Mouse (Mus musculus): ENCODE data around the gene Fscn3. TPM values are rescaled to one million over a fixed set of nuclear protein-coding genes. Genes with fewer than 3 reads are reported as not detected.

The Fscn3 gene
- polyA plus RNA-seq, 1 experiment from 2014 or later = not detected

- Histone ChIP-seq H3K27me3 (replicated peaks; ENCODE audit: control insufficient read depth, insufficient read depth, low read length) (no peaks in the 10 kb centered on the region), H3K36me3 (ENCODE audit: control insufficient read depth, insufficient read depth, low read length) (no peaks in the 10 kb centered on the region), H3K4me3 (ENCODE audit: low read length) (no peak overlapping the region), H3K4me1 (ENCODE audit: control insufficient read depth, insufficient read depth, low read depth, low read length) (peaks cover 12% of the 10 kb centered on the region), H3K4me2 (ENCODE audit: low read length) (no peak overlapping the region), H3K9me3 (ENCODE audit: control insufficient read depth, low read length) (no peaks in the 10 kb centered on the region), H3K27ac (ENCODE audit: low read depth, low read length) (no peak overlapping the region), H3K9ac (ENCODE audit: low read depth, low read length) (no peak overlapping the region)
- no peak for ATAC-seq
- 94% methylated on average over 7 of the region's 7 CpGs for WGBS
Measured at GRCm38 (mm10) chr6:28486905-28487304, 59.3 kb downstream of the Fscn3 start.

Other genes starting within 250 kb of the Fscn3 start
- 15.0 and 18.2 TPM in 2 replicates for gene Zfp800, start 29.8 kb upstream of the Fscn3 start, polyA plus RNA-seq (2015; fragmentation: Nextera tagmentation; extraction: Ambion mirVana)
- gene Arf5, start 4.2 kb upstream of the Fscn3 start, polyA plus RNA-seq (2015; fragmentation: Nextera tagmentation; extraction: Ambion mirVana) = 450 and 472 TPM in 2 replicates
- gene Gcc1, start 601 bp downstream of the Fscn3 start, polyA plus RNA-seq (2015; fragmentation: Nextera tagmentation; extraction: Ambion mirVana) = 10.4 and 12.6 TPM in 2 replicates
- gene Pax4, start 21.6 kb downstream of the Fscn3 start, polyA plus RNA-seq (2015; fragmentation: Nextera tagmentation; extraction: Ambion mirVana) = 0.29 TPM in 1 of 2 replicates, not detected in the other
- 69.7 and 84.6 TPM in 2 replicates for gene Snd1, start 47.4 kb downstream of the Fscn3 start, polyA plus RNA-seq (2015; fragmentation: Nextera tagmentation; extraction: Ambion mirVana)